Mouse (Mus musculus): ENCODE measurements around the gene 1810009J06Rik. TPM values are rescaled to one million over a fixed set of nuclear protein-coding genes. Genes with fewer than 3 reads are reported as not detected.
"Not testable (repeated sequence)": the region's sequence is repeated elsewhere in the genome, so short reads cannot be mapped to it uniquely, and the experiment has no call there.

1810009J06Rik gene
- total RNA-seq (2021): not detected
- long read RNA-seq, experiment 1: 0 reads
- long read RNA-seq, experiment 2: 0 reads

DNA sequence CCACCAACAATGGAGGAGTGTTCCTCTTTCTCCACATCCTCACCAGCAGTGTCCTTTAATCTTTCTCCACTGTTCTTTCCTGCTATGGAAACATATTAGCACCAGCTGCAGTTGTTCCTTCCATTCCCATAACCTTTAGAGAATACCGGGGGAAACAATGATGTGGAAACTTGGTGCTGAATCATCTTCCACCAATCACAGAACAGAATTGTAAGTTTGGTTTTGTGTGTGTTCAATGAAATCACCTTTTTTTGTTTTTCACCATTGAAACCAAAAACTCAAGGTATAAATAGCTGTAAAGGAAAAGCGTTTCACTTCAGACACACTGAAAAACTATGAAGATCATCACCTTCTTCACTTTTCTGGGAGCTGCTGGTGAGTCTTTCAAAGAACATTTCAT lies at the start of gene 1810009J06Rik:
Gene 1810009J06Rik (plus strand): TSS at position 301 of the 400 bp plus-strand sequence.
- DNase-seq (ENCODE audit: low spot score): not testable (repeated sequence)

DNA sequence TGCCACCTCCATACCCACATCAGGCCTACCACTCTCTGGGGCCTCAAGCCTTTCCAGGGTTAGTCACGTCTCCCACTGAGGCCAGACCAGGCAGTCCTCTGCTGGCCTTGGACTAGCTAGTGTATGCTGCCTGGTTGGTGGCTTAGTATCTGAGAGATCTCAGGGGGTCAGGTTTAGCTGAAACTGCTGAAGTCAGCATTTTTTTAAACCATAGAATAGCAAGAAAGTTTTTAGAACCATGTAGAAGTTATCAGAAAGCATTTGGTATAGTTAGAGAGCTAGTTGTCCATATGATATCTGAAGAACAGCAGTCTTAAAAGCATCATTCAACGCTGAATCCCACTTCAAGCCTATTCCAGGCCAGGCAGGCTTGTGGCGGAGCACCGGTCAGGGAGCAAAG lies 44.6 kb upstream of the 1810009J06Rik start:
- no peak for DNase-seq (ENCODE audit: low spot score)

DNA sequence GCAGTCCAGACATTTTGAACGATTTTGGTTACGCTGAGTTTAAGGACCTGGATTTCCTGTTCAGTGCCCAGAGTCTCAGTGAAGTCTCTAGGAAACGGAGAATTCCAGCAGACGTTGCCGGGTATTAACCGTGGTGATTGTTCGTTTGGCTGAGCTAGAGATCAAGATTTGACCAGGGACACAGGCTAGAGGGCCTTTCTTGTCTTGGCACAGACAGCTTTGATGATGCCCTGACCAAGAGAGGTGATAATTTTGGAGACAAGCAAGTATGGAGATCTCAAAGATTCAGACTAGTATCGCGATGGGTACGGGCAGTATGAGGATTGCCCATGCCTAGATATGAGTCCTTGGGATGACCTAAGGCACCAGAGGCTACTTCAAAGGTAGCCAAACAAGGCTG lies 24.1 kb upstream of the 1810009J06Rik start, which contains the start of gene 1700074P13Rik:
Gene 1700074P13Rik (minus strand): TSS at position 101 of the 400 bp plus-strand sequence.
- no peak for DNase-seq (ENCODE audit: low spot score)

DNA sequence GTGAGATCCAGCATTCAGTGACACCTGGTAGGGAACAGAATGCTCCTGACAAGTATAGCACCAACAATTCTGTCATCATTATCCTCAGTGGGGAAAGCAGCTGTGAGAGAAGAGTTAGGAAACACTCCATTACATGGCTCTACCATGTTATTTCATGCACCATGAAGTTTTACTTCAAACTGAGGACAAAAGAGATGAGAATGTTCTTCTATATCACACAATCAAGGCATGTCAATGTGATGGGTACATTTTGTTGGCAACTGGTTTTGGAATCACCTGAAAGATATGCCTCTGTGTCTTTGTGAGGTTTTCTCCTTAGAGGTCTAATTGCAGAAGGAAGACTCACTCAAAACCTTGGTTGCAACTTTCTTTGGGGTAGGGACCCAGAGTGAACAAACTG lies 12.8 kb upstream of the 1810009J06Rik start, which contains the start of gene Gm4744:
Gene Gm4744 (minus strand): TSS at position 101 of the 400 bp plus-strand sequence.
- no peak for DNase-seq (ENCODE audit: low spot score)

GRCm38 (mm10) chr6:40953716-40954115 lies 10.8 kb upstream of the 1810009J06Rik start:
- no peak for DNase-seq (ENCODE audit: low spot score)

DNA sequence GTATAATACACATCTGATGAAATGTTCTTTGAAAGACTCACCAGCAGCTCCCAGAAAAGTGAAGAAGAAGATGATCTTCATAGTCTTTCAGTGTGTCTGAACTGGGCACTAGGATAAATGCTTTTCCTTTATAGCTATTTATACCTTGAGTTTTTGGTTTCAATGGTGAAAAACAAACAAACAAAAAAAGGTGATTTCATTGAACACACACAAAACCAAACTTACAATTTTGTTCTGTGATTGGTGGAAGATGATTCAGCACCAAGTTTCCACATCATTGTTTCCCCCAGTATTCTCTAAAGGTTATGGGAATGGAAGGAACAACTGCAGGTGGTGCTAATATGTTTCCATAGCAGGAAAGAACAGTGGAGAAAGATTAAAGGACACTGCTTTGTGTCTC lies 34.8 kb downstream of the 1810009J06Rik start, which contains the start of gene Gm2663:
Gene Gm2663 (minus strand): TSS at position 101 of the 400 bp plus-strand sequence.
- not testable (repeated sequence) for DNase-seq (ENCODE audit: low spot score)

- no peak for DNase-seq (ENCODE audit: low spot score)
Measured at GRCm38 (mm10) chr6:41015065-41015464, 50.5 kb downstream of the 1810009J06Rik start.

Other genes with a start within 250 kb of the 1810009J06Rik start
- not detected for gene Moxd2, start 77.3 kb upstream of the 1810009J06Rik start, total RNA-seq (2021)
- gene Prss58, start 64.4 kb upstream of the 1810009J06Rik start, total RNA-seq (2021): not detected
- not detected for gene 1700074P13Rik, start 24.2 kb upstream of the 1810009J06Rik start, total RNA-seq (2021)
- gene Gm4744, start 12.9 kb upstream of the 1810009J06Rik start, total RNA-seq (2021): not detected
- gene Gm2663, start 34.7 kb downstream of the 1810009J06Rik start, total RNA-seq (2021): not detected
- gene 2210010C04Rik, start 70.8 kb downstream of the 1810009J06Rik start, total RNA-seq (2021): not detected

All from gastrocnemius, adult 18-20 months (tissue).